Mouse (Mus musculus): ENCODE results near the gene Ghr.
A peak's percentile ranks its signal among the peaks of the same experiment; 100 is the strongest.

Ghr gene

GRCm38 (mm10) chr15:3444448-3445020 lies 138.8 kb downstream of the Ghr start:
- DNase-seq = no peak

- peak; percentile 63 for DNase-seq
Observed at GRCm38 (mm10) chr15:3441506-3442286, 141.6 kb downstream of the Ghr start.

- DNase-seq = no peak
Observed at GRCm38 (mm10) chr15:3437381-3437780, 145.9 kb downstream of the Ghr start.

GRCm38 (mm10) chr15:3435637-3436036 lies 147.7 kb downstream of the Ghr start:
- DNase-seq = no peak

GRCm38 (mm10) chr15:3434461-3434860 lies 148.8 kb downstream of the Ghr start:
- no peak for DNase-seq

GRCm38 (mm10) chr15:3433281-3433680 lies 150.0 kb downstream of the Ghr start:
- DNase-seq = peak; percentile 60

GRCm38 (mm10) chr15:3432823-3433222 lies 150.5 kb downstream of the Ghr start:
- DNase-seq = no peak

GRCm38 (mm10) chr15:3429417-3429816 lies 153.9 kb downstream of the Ghr start:
- DNase-seq = no peak

- no peak for DNase-seq
Observed at GRCm38 (mm10) chr15:3429001-3429400, 154.3 kb downstream of the Ghr start.

- DNase-seq = no peak
Observed at GRCm38 (mm10) chr15:3426401-3426800, 156.9 kb downstream of the Ghr start.

GRCm38 (mm10) chr15:3423177-3423576 lies 160.1 kb downstream of the Ghr start:
- peak; percentile 62 for DNase-seq

GRCm38 (mm10) chr15:3417699-3418098 lies 165.6 kb downstream of the Ghr start:
- peak; percentile 51 for DNase-seq

- DNase-seq = no peak
Observed at GRCm38 (mm10) chr15:3413103-3413502, 170.2 kb downstream of the Ghr start.

GRCm38 (mm10) chr15:3408478-3408877 lies 174.8 kb downstream of the Ghr start:
- DNase-seq = no peak

- no peak for DNase-seq
Observed at GRCm38 (mm10) chr15:3399196-3399595, 184.1 kb downstream of the Ghr start.

GRCm38 (mm10) chr15:3397369-3398100 lies 185.8 kb downstream of the Ghr start:
- DNase-seq = no peak

- no peak for DNase-seq
Observed at GRCm38 (mm10) chr15:3396149-3396548, 187.1 kb downstream of the Ghr start.

- DNase-seq = no peak
Observed at GRCm38 (mm10) chr15:3395700-3396099, 187.6 kb downstream of the Ghr start.

- no peak for DNase-seq
Observed at GRCm38 (mm10) chr15:3390722-3391121, 192.6 kb downstream of the Ghr start.

GRCm38 (mm10) chr15:3389011-3389410 lies 194.3 kb downstream of the Ghr start:
- DNase-seq = no peak

- no peak for DNase-seq
Observed at GRCm38 (mm10) chr15:3388485-3388884, 194.8 kb downstream of the Ghr start.

- DNase-seq = no peak
Observed at GRCm38 (mm10) chr15:3383788-3384187, 199.5 kb downstream of the Ghr start.

- no peak for DNase-seq
Observed at GRCm38 (mm10) chr15:3381413-3381812, 201.9 kb downstream of the Ghr start.

GRCm38 (mm10) chr15:3368261-3368832 lies 214.9 kb downstream of the Ghr start:
- DNase-seq = no peak

All from lung, postnatal 14 days (tissue).